Mouse (Mus musculus) heart, embryonic 14.5 days (tissue): ENCODE results near the gene Mllt3. TPM values are rescaled to one million over a fixed set of nuclear protein-coding genes. Genes with fewer than 3 reads are reported as not detected.

Source experiments
- ATAC-seq: fragments of 200-750 bp; cut with Nextera tagmentation; 2 replicates; pipeline ENCODE4 v1.8.0; 2017; ENCODE audit warnings: low read depth, moderate TSS enrichment; ENCODE audit not compliant: insufficient number of reproducible peaks, insufficient read depth, low FRiP score
- H3K27ac ChIP-seq, 2 experiments: fragments of 200-500 bp in 1 of 2; fragments of 300-500 bp in 1 of 2; sonication (generic) in 1 of 2; replicated peaks in 1 of 2; 2 replicates each; pipeline ENCODE4 v1.5.1; 2012 to 2014; ENCODE audit warnings: low read depth in 2 of 2, low read length in 2 of 2, control low read depth in 1 of 2, mild to moderate bottlenecking in 1 of 2, mixed read lengths in 1 of 2; ENCODE audit not compliant: control insufficient read depth in 1 of 2, insufficient read depth in 1 of 2
- H3K27me3 ChIP-seq: fragments of 300-500 bp; sonication (generic); 2 replicates; pipeline ENCODE4 v1.6.1; 2014; ENCODE audit warnings: mild to moderate bottlenecking, low read length, control low read depth; ENCODE audit not compliant: control insufficient read depth, insufficient read depth
- H3K36me3 ChIP-seq: fragments of 300-500 bp; sonication (generic); 2 replicates; pipeline ENCODE4 v1.6.1; 2014; ENCODE audit warnings: mild to moderate bottlenecking, control low read depth, low read length, mixed read lengths; ENCODE audit not compliant: control insufficient read depth, insufficient read depth
- H3K4me1 ChIP-seq, 2 experiments: fragments of 200-500 bp in 1 of 2; fragments of 300-500 bp in 1 of 2; sonication (generic) in 1 of 2; 2 replicates each; pipeline ENCODE4 v1.6.1; 2012 to 2014; ENCODE audit warnings: low read length in 2 of 2, control low read depth in 1 of 2, mixed read lengths in 1 of 2; ENCODE audit not compliant: control insufficient read depth in 2 of 2, insufficient read depth in 2 of 2
- H3K4me2 ChIP-seq: fragments of 300-500 bp; sonication (generic); 2 replicates; pipeline ENCODE4 v1.6.1; 2014; ENCODE audit warnings: mild to moderate bottlenecking, low read length
- H3K4me3 ChIP-seq, 2 experiments: fragments of 200-500 bp in 1 of 2; fragments of 300-500 bp in 1 of 2; sonication (generic) in 1 of 2; 2 replicates each; pipeline ENCODE4 v1.5.1; 2012 to 2014; ENCODE audit warnings: low read length in 2 of 2, mild to moderate bottlenecking in 2 of 2, control low read depth in 1 of 2, low read depth in 1 of 2, moderate library complexity in 1 of 2; ENCODE audit not compliant: control insufficient read depth in 1 of 2, insufficient read depth in 1 of 2
- H3K9ac ChIP-seq: fragments of 300-500 bp; sonication (generic); 2 replicates; pipeline ENCODE4 v1.6.1; 2014; ENCODE audit warnings: mild to moderate bottlenecking, low read length
- H3K9me3 ChIP-seq: fragments of 300-500 bp; sonication (generic); 2 replicates; pipeline ENCODE4 v1.6.1; 2016; ENCODE audit warnings: low read length, control low read depth; ENCODE audit not compliant: control insufficient read depth
- WGBS: fragments of 180-500 bp; shearing (Covaris S2); extraction: QIAGEN DNeasy Blood & Tissue Kit; methylation state at CpG from one replicate; pipeline ENCODE4 v1.1.7; 2014; 5-methylcytosine and 5-hydroxymethylcytosine counted together
- polyA plus RNA-seq: library from polyadenylated mRNA; unstranded; fragments of >200 nt; fragmentation: Nextera tagmentation; extraction: Ambion mirVana; gene quantifications from 2 replicates; pipeline ENCODE4 v1.2.1, GENCODE M21; 2014

Gene Mllt3
- polyA plus RNA-seq, 1 experiment from 2014 or later = 33.0 TPM

GRCm38 (mm10) chr4:87736779-87737178 is 296.4 kb downstream of the Mllt3 start:
- 37% methylated on average over 3 of the region's 3 CpGs for WGBS
- H3K27ac ChIP-seq = no peak overlapping the region
- no peak overlapping the region for H3K4me3 ChIP-seq
- no peak overlapping the region for H3K9ac ChIP-seq
- H3K27me3 ChIP-seq = no peaks in the 10 kb centered on the region
- no peak for ATAC-seq
- peaks cover 5 to 7% of the 10 kb centered on the region in 2 experiments; a peak in 3 of 4 replicates for H3K4me1 ChIP-seq
- H3K9me3 ChIP-seq = no peaks in the 10 kb centered on the region
- H3K36me3 ChIP-seq = no peaks in the 10 kb centered on the region
- no peak overlapping the region for H3K4me2 ChIP-seq

GRCm38 (mm10) chr4:87731118-87731672 is 302.0 kb downstream of the Mllt3 start:
- no peak overlapping the region for H3K4me2 ChIP-seq
- H3K9ac ChIP-seq = no peak overlapping the region
- 64% methylated on average over 5 of the region's 5 CpGs for WGBS
- H3K4me3 ChIP-seq = no peak overlapping the region
- H3K9me3 ChIP-seq = no peaks in the 10 kb centered on the region
- no peak overlapping the region for H3K27ac ChIP-seq
- H3K27me3 ChIP-seq = no peaks in the 10 kb centered on the region
- H3K4me1 ChIP-seq = no peaks in the 10 kb centered on the region
- no peaks in the 10 kb centered on the region for H3K36me3 ChIP-seq
- no peak for ATAC-seq

- H3K4me3 ChIP-seq = no peak overlapping the region
- H3K4me1 ChIP-seq = no peaks in the 10 kb centered on the region
- no peaks in the 10 kb centered on the region for H3K27me3 ChIP-seq
- H3K27ac ChIP-seq = no peak overlapping the region
- H3K9ac ChIP-seq = no peak overlapping the region
- 45% methylated on average over 1 of the region's 1 CpGs for WGBS
- no peaks in the 10 kb centered on the region for H3K36me3 ChIP-seq
- no peak for ATAC-seq
- H3K4me2 ChIP-seq = no peak overlapping the region
- no peaks in the 10 kb centered on the region for H3K9me3 ChIP-seq
These were observed 304.6 kb downstream of the Mllt3 start for GRCm38 (mm10) chr4:87728581-87728980.

GRCm38 (mm10) chr4:87723448-87723847 is 309.7 kb downstream of the Mllt3 start:
- WGBS = 90% methylated on average over 6 of the region's 6 CpGs
- H3K9me3 ChIP-seq = no peaks in the 10 kb centered on the region

More at GRCm38 (mm10) chr4:87723448-87723847, 309.7 kb downstream of the Mllt3 start:
- no peak for ATAC-seq
- Histone ChIP-seq H3K9ac (no peak overlapping the region), H3K4me1 (no peaks in the 10 kb centered on the region), H3K27me3 (no peaks in the 10 kb centered on the region), H3K36me3 (no peaks in the 10 kb centered on the region), H3K4me3 (no peak overlapping the region), H3K4me2 (no peak overlapping the region), H3K27ac (no peak overlapping the region)

Other genes with a start within 250 kb of the Mllt3 start
- gene Focad, start 61.3 kb upstream of the Mllt3 start, polyA plus RNA-seq = 9.8 and 10.1 TPM in 2 replicates